In the genomic region with DNA sequence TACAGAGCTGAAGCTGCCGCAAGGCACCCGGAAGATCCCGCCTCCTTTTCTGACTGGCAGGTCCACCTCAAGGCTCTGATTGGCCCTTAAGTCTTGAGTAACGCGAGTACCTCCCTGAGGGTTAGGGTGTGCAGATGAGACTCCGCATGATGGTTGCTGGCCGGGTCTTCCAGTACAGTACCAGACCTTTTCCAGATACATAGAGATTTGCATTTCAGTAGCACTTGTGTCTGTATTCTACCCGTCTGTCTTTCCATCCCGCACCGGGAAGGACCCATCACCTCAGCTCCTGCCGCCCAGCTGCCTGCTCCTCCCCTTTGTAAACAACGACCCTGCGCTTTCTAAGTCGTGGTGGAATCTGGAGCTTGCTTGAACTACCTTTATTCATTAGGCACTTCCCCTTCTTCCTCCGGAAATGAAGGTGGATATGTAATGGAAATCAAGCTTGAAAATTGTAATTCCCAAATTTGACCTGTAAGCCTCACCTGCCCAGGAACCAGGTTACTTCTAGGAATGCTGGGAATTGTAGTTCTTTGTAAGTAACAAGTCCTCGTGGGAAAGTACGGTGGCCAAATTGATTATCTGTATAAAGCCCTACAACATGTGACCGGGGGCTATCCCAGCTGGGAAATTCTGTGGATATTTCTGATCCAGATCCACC, we compare ENCODE assay signal across 8 mouse cellular contexts. TPM values are rescaled to one million over a fixed set of nuclear protein-coding genes. Genes with fewer than 3 reads are reported as not detected.
DNase-seq lines count a peak whose midpoint lies in the region; ATAC-seq and TF ChIP-seq lines count a peak whose summit lies in the region.

A gene (minus strand): TSS at position 29 of the 661 bp plus-strand sequence.
A gene (minus strand): TSS at position 502 of the 661 bp plus-strand sequence.

- peak within 1 kb of the TSS; percentile 67 for H3K4me3 ChIP-seq in forebrain, embryonic 10.5 days
- H3K4me3 ChIP-seq in heart, embryonic 15.5 days, result peak within 1 kb of the TSS; percentile 74
- peak within 1 kb of the TSS; percentile 59 to 97 for H3K4me3 ChIP-seq in liver, embryonic 14.5 days (ENCODE audit: insufficient read depth in 1 of 2, low read depth in 2 of 2, low read length in 2 of 2)
- H3K4me3 ChIP-seq in neural tube, embryonic 11.5 days (ENCODE audit: low read depth, low read length), result peak within 1 kb of the TSS; percentile 63
- H3K4me3 ChIP-seq in stomach, postnatal 0 days (ENCODE audit: low read depth, low read length), result peak within 1 kb of the TSS; percentile 54

- TF ChIP-seq EP300 in liver, embryonic 14.5 days (IDR thresholded peaks at IDR 0.05; ENCODE audit: low read depth), result no peak
- no peak for TF ChIP-seq EP300 in stomach, postnatal 0 days (optimal IDR thresholded peaks at IDR 0.05)

- peak; percentile 96 for ATAC-seq in heart, embryonic 15.5 days (replicated peaks; ENCODE audit: insufficient number of reproducible peaks, insufficient read depth, low FRiP score, low read depth)
- peak; percentile 99 for ATAC-seq in liver, embryonic 14.5 days (ENCODE audit: insufficient read depth)
- ATAC-seq in neural tube, embryonic 11.5 days (ENCODE audit: insufficient read depth, low FRiP score, low TSS enrichment), result peak; percentile 98
- ATAC-seq in stomach, postnatal 0 days (ENCODE audit: low FRiP score, low TSS enrichment), result peak; percentile 99

- no peak for TF ChIP-seq CTCF in liver, embryonic 14.5 days (IDR thresholded peaks at IDR 0.05; ENCODE audit: low read depth)
- no peak for TF ChIP-seq CTCF in stomach, postnatal 0 days (IDR thresholded peaks at IDR 0.05; ENCODE audit: low read depth)

- H3K27ac ChIP-seq in forebrain, embryonic 10.5 days, result peak within 1 kb of the TSS; percentile 83
- peak within 1 kb of the TSS; percentile 72 for H3K27ac ChIP-seq in heart, embryonic 15.5 days
- H3K27ac ChIP-seq in liver, embryonic 14.5 days, result no peak within 1 kb of the TSS
- no peak within 1 kb of the TSS for H3K27ac ChIP-seq in neural tube, embryonic 11.5 days (ENCODE audit: low read depth, low read length)
- peak within 1 kb of the TSS; percentile 74 for H3K27ac ChIP-seq in stomach, postnatal 0 days (replicated peaks)

- H3K27me3 ChIP-seq in forebrain, embryonic 10.5 days (ENCODE audit: poor library complexity, severe bottlenecking), result no peaks in the 10 kb centered on the region
- no peaks in the 10 kb centered on the region for H3K27me3 ChIP-seq in heart, embryonic 15.5 days
- H3K27me3 ChIP-seq in liver, embryonic 14.5 days (ENCODE audit: control insufficient read depth, insufficient read depth, low read length), result no peaks in the 10 kb centered on the region
- H3K27me3 ChIP-seq in neural tube, embryonic 11.5 days (ENCODE audit: control insufficient read depth, insufficient read depth, low read length), result no peaks in the 10 kb centered on the region
- H3K27me3 ChIP-seq in stomach, postnatal 0 days (ENCODE audit: control insufficient read depth, insufficient read depth, low read length), result no peaks in the 10 kb centered on the region

- under 1% methylated on average over 18 of the region's 18 CpGs for WGBS in forebrain, embryonic 10.5 days
- under 1% methylated on average over 18 of the region's 18 CpGs for WGBS in heart, embryonic 15.5 days
- WGBS in liver, embryonic 14.5 days (ENCODE audit: insufficient replicate concordance), result 0% methylated on average over 18 of the region's 18 CpGs
- under 1% methylated on average over 18 of the region's 18 CpGs for WGBS in neural tube, embryonic 11.5 days
- under 1% methylated on average over 18 of the region's 18 CpGs for WGBS in stomach, postnatal 0 days

- DNase-seq in CD8-positive naive resting alpha-beta T cell, adult 2 months (ENCODE audit: low read depth in 2 of 2, low spot score in 2 of 2), result peak; percentile 92 to 95
- DNase-seq in c-Kit-positive CD71-negative TER-119-negative erythroid progenitor cells, embryonic 14.5 days (ENCODE audit: low read depth), result peak; percentile 76
- peak; percentile 80 for DNase-seq in forebrain, embryonic 10.5 days (ENCODE audit: extremely low spot score, low spot score)
- DNase-seq in kidney, postnatal 25 days, result peak; percentile 99 to 100
- DNase-seq in liver, embryonic 14.5 days (ENCODE audit: low read depth in 3 of 3, low spot score in 3 of 3), result peak; percentile 74 to 85 (median 77)
- DNase-seq in neural tube, embryonic 11.5 days (ENCODE audit: low spot score), result peak; percentile 87
- peak; percentile 88 for DNase-seq in stomach, postnatal 0 days (ENCODE audit: low spot score)

- peaks cover 39% of the 10 kb centered on the region for H3K9me3 ChIP-seq in forebrain, embryonic 10.5 days
- H3K9me3 ChIP-seq in heart, embryonic 15.5 days (replicated peaks), result no peaks in the 10 kb centered on the region
- H3K9me3 ChIP-seq in liver, embryonic 14.5 days (ENCODE audit: control insufficient read depth, low read length), result no peaks in the 10 kb centered on the region
- H3K9me3 ChIP-seq in neural tube, embryonic 11.5 days (ENCODE audit: control insufficient read depth, low read length), result no peaks in the 10 kb centered on the region
- no peaks in the 10 kb centered on the region for H3K9me3 ChIP-seq in stomach, postnatal 0 days (ENCODE audit: control insufficient read depth, low read length)

- 0 out of 2 replicates have a peak, but pooled peaks cover 3% of the 10 kb centered on the region for H3K4me1 ChIP-seq in forebrain, embryonic 10.5 days
- H3K4me1 ChIP-seq in heart, embryonic 15.5 days (replicated peaks), result no peaks in the 10 kb centered on the region
- H3K4me1 ChIP-seq in liver, embryonic 14.5 days (replicated peaks; ENCODE audit: control insufficient read depth in 2 of 2, insufficient read depth in 2 of 2, low read length in 1 of 2), result peaks cover 0 to 2% of the 10 kb centered on the region in 2 experiments; a peak in 1 of 4 replicates
- H3K4me1 ChIP-seq in neural tube, embryonic 11.5 days (ENCODE audit: control insufficient read depth, insufficient read depth, low read length), result no peaks in the 10 kb centered on the region
- no peaks in the 10 kb centered on the region for H3K4me1 ChIP-seq in stomach, postnatal 0 days (replicated peaks; ENCODE audit: control insufficient read depth, insufficient read depth)

- H3K4me2 ChIP-seq in heart, embryonic 15.5 days, result peak within 1 kb of the TSS; percentile 76
- peak within 1 kb of the TSS; percentile 80 for H3K4me2 ChIP-seq in liver, embryonic 14.5 days (ENCODE audit: low read depth)
- H3K4me2 ChIP-seq in neural tube, embryonic 11.5 days (ENCODE audit: low read depth), result peak within 1 kb of the TSS; percentile 58
- H3K4me2 ChIP-seq in stomach, postnatal 0 days (replicated peaks; ENCODE audit: low read depth), result peak within 1 kb of the TSS; percentile 80

- H3K36me3 ChIP-seq in forebrain, embryonic 10.5 days (replicated peaks), result peaks cover 14% of the 10 kb centered on the region
- peaks cover 8% of the 10 kb centered on the region for H3K36me3 ChIP-seq in heart, embryonic 15.5 days
- no peaks in the 10 kb centered on the region for H3K36me3 ChIP-seq in liver, embryonic 14.5 days (replicated peaks; ENCODE audit: control insufficient read depth, insufficient read depth, low read depth)
- no peaks in the 10 kb centered on the region for H3K36me3 ChIP-seq in neural tube, embryonic 11.5 days (ENCODE audit: control insufficient read depth, insufficient read depth, low read length)
- H3K36me3 ChIP-seq in stomach, postnatal 0 days (ENCODE audit: control insufficient read depth, insufficient read depth, low read length), result no peaks in the 10 kb centered on the region

- H3K9ac ChIP-seq in heart, embryonic 15.5 days, result peak within 1 kb of the TSS; percentile 71
- H3K9ac ChIP-seq in liver, embryonic 14.5 days (replicated peaks), result peak within 1 kb of the TSS; percentile 62
- peak within 1 kb of the TSS; percentile 39 for H3K9ac ChIP-seq in neural tube, embryonic 11.5 days (ENCODE audit: low read length)
- H3K9ac ChIP-seq in stomach, postnatal 0 days (ENCODE audit: low read length), result peak within 1 kb of the TSS; percentile 49

RNA-seq across cellular contexts. Expression of the first gene that starts in this region (rescaled TPM):
- 0.30 TPM in 1 of 2 replicates, not detected in the other for polyA plus RNA-seq in forebrain, embryonic 10.5 days (2016; fragmentation: Nextera tagmentation; extraction: Ambion mirVana)
- polyA plus RNA-seq in heart, embryonic 15.5 days (2015; fragmentation: Nextera tagmentation; extraction: Ambion mirVana), result 0.06 TPM in 1 of 2 replicates, not detected in the other
- not detected in 2 replicates for polyA plus RNA-seq in liver, embryonic 14.5 days (2012; rRNA removed)
- not detected in 2 replicates for polyA plus RNA-seq in liver, embryonic 14.5 days (2014; fragmentation: Nextera tagmentation; extraction: Ambion mirVana)
- polyA plus RNA-seq in neural tube, embryonic 11.5 days (2014; fragmentation: Nextera tagmentation; extraction: Ambion mirVana), result 0.21 TPM in 1 of 2 replicates, not detected in the other
- not detected in 2 replicates for polyA plus RNA-seq in stomach, postnatal 0 days (2015; fragmentation: Nextera tagmentation; extraction: Ambion mirVana)

RNA-seq across cellular contexts. Expression of the second gene that starts in this region (rescaled TPM):
- 11.0 and 11.1 TPM in 2 replicates for polyA plus RNA-seq in forebrain, embryonic 10.5 days (2016; fragmentation: Nextera tagmentation; extraction: Ambion mirVana)
- polyA plus RNA-seq in heart, embryonic 15.5 days (2015; fragmentation: Nextera tagmentation; extraction: Ambion mirVana), result 4.6 and 8.7 TPM in 2 replicates
- 1.4 and 2.0 TPM in 2 replicates for polyA plus RNA-seq in liver, embryonic 14.5 days (2012; rRNA removed)
- polyA plus RNA-seq in liver, embryonic 14.5 days (2014; fragmentation: Nextera tagmentation; extraction: Ambion mirVana), result 1.8 and 3.0 TPM in 2 replicates
- polyA plus RNA-seq in neural tube, embryonic 11.5 days (2014; fragmentation: Nextera tagmentation; extraction: Ambion mirVana), result 4.6 and 4.9 TPM in 2 replicates
- 6.7 and 6.8 TPM in 2 replicates for polyA plus RNA-seq in stomach, postnatal 0 days (2015; fragmentation: Nextera tagmentation; extraction: Ambion mirVana)

Comparison
In these comparisons a context has a peak if more than half of its experiments do, and no peak if none do; other contexts are left out.
1. H3K27ac ChIP-seq: peak in forebrain, embryonic 10.5 days (single experiment), heart, embryonic 15.5 days (single experiment) and stomach, postnatal 0 days (single experiment); none in liver, embryonic 14.5 days (single experiment) and neural tube, embryonic 11.5 days (single experiment).
2. Peak in every context shown above with its lines, with median percentiles within 50 percentile points of each other: DNase-seq, H3K4me3 ChIP-seq, ATAC-seq, H3K4me2 ChIP-seq and H3K9ac ChIP-seq.